In the genomic region with DNA sequence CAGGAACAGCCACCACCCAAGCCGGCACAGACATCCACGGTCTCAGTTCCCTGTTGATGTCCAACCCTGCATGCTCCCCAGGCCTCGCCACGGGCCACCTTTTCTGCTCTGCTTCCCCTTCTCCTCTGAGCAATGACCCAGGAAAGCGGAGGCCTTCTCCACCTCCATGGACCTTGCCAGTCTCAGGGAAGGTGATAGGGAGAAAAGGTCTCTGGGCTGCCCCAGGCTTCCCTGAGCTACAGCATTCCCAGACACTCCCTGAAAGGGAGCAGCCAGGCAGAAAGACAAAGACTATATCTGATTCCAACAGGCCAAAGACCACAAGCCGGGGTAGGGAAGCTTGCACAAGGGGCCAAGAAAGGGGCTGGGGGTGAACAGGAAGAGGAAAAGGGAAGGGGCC, we compare ENCODE assay signal across 15 mouse cellular contexts. TPM values are rescaled to one million over a fixed set of nuclear protein-coding genes. Genes with fewer than 3 reads are reported as not detected.
DNase-seq lines count a peak whose midpoint lies in the region; ATAC-seq and TF ChIP-seq lines count a peak whose summit lies in the region.
"Had no signal": no experiment of that assay in that cellular context is flagged by ENCODE, and none has a peak within 500 bp of the region (broad histone marks: within the 10 kb centered on the region; RNA-seq: fewer than 3 reads in every experiment).

No protein-coding gene starts in this region.

- H3K36me3 ChIP-seq in forebrain, embryonic 11.5 days (ENCODE audit: control insufficient read depth, insufficient read depth, low read length), result no peaks in the 10 kb centered on the region
- no peaks in the 10 kb centered on the region for H3K36me3 ChIP-seq in forebrain, postnatal 0 days (ENCODE audit: insufficient read depth)
- no peaks in the 10 kb centered on the region for H3K36me3 ChIP-seq in hindbrain, embryonic 11.5 days (ENCODE audit: control insufficient read depth, insufficient read depth, low read length)
- no peaks in the 10 kb centered on the region for H3K36me3 ChIP-seq in hindbrain, embryonic 14.5 days (replicated peaks; ENCODE audit: control insufficient read depth, insufficient read depth)
- H3K36me3 ChIP-seq in midbrain, embryonic 14.5 days (ENCODE audit: control insufficient read depth, insufficient read depth, low read length), result 0 out of 2 replicates have a peak, but pooled peaks cover 4% of the 10 kb centered on the region
- H3K36me3 ChIP-seq in midbrain, embryonic 13.5 days, result peaks cover 29% of the 10 kb centered on the region
- no peaks in the 10 kb centered on the region; the same call in 1 of the 2 replicates for H3K36me3 ChIP-seq in intestine, embryonic 16.5 days (ENCODE audit: control insufficient read depth, insufficient read depth, low read length)
- H3K36me3 ChIP-seq: liver, embryonic 15.5 days had no signal

- H3K27me3 ChIP-seq in forebrain, embryonic 11.5 days (ENCODE audit: control insufficient read depth, insufficient read depth, low read length), result no peaks in the 10 kb centered on the region
- no peaks in the 10 kb centered on the region for H3K27me3 ChIP-seq in forebrain, postnatal 0 days (ENCODE audit: insufficient read depth, low read length)
- no peaks in the 10 kb centered on the region for H3K27me3 ChIP-seq in hindbrain, embryonic 11.5 days (ENCODE audit: control insufficient read depth, insufficient read depth, low read length)
- H3K27me3 ChIP-seq in hindbrain, embryonic 14.5 days (ENCODE audit: control insufficient read depth, insufficient read depth, low read length), result no peaks in the 10 kb centered on the region
- H3K27me3 ChIP-seq in midbrain, embryonic 14.5 days (ENCODE audit: control insufficient read depth, insufficient read depth, low read length), result no peaks in the 10 kb centered on the region
- H3K27me3 ChIP-seq in midbrain, embryonic 13.5 days, result no peaks in the 10 kb centered on the region
- no peaks in the 10 kb centered on the region for H3K27me3 ChIP-seq in intestine, embryonic 16.5 days (replicated peaks; ENCODE audit: control insufficient read depth, insufficient read depth, low read length)
- H3K27me3 ChIP-seq: liver, embryonic 15.5 days; midbrain, embryonic 12.5 days had no signal

- H3K9me3 ChIP-seq in forebrain, embryonic 11.5 days (ENCODE audit: control insufficient read depth, low read length), result no peaks in the 10 kb centered on the region
- no peaks in the 10 kb centered on the region for H3K9me3 ChIP-seq in forebrain, postnatal 0 days (ENCODE audit: low read length)
- no peaks in the 10 kb centered on the region for H3K9me3 ChIP-seq in hindbrain, embryonic 11.5 days (ENCODE audit: control insufficient read depth, low read length)
- H3K9me3 ChIP-seq in hindbrain, embryonic 14.5 days (ENCODE audit: control insufficient read depth, low read length), result no peaks in the 10 kb centered on the region
- H3K9me3 ChIP-seq in midbrain, embryonic 14.5 days (ENCODE audit: control insufficient read depth, low read length), result no peaks in the 10 kb centered on the region
- H3K9me3 ChIP-seq in midbrain, embryonic 13.5 days, result no peaks in the 10 kb centered on the region
- H3K9me3 ChIP-seq in intestine, embryonic 16.5 days (ENCODE audit: control insufficient read depth, low read length), result no peaks in the 10 kb centered on the region
- H3K9me3 ChIP-seq: liver, embryonic 15.5 days; midbrain, embryonic 12.5 days had no signal

- peaks cover 17% of the 10 kb centered on the region for H3K4me1 ChIP-seq in forebrain, embryonic 11.5 days (replicated peaks; ENCODE audit: control insufficient read depth, insufficient read depth, low read length)
- no peaks in the 10 kb centered on the region for H3K4me1 ChIP-seq in forebrain, postnatal 0 days (ENCODE audit: insufficient read depth)
- H3K4me1 ChIP-seq in hindbrain, embryonic 11.5 days (replicated peaks; ENCODE audit: control insufficient read depth, insufficient read depth, low read length), result no peaks in the 10 kb centered on the region
- H3K4me1 ChIP-seq in hindbrain, embryonic 14.5 days (replicated peaks; ENCODE audit: control insufficient read depth, insufficient read depth, low read length), result peaks cover 9% of the 10 kb centered on the region
- H3K4me1 ChIP-seq in midbrain, embryonic 14.5 days (ENCODE audit: control insufficient read depth, insufficient read depth, low read length), result no peaks in the 10 kb centered on the region
- peaks cover 21% of the 10 kb centered on the region for H3K4me1 ChIP-seq in midbrain, embryonic 13.5 days (replicated peaks)
- H3K4me1 ChIP-seq in intestine, embryonic 16.5 days (ENCODE audit: control insufficient read depth, insufficient read depth, low read length), result peaks cover 12% of the 10 kb centered on the region
- H3K4me1 ChIP-seq: liver, embryonic 15.5 days had no signal

- peak overlapping the region; percentile 26; the same call in 1 of the 2 replicates for H3K27ac ChIP-seq in forebrain, embryonic 11.5 days (ENCODE audit: low read depth, low read length)
- no peak overlapping the region for H3K27ac ChIP-seq in forebrain, postnatal 0 days (ENCODE audit: low read depth, low read length)
- peak overlapping the region; percentile 55; the same call in 1 of the 2 replicates for H3K27ac ChIP-seq in hindbrain, embryonic 11.5 days (ENCODE audit: low read depth, low read length)
- H3K27ac ChIP-seq in hindbrain, embryonic 14.5 days, result no peak overlapping the region
- H3K27ac ChIP-seq in midbrain, embryonic 14.5 days (replicated peaks; ENCODE audit: low read depth, low read length), result 0 out of 2 replicates have a peak overlapping the region, but pooled peaks have one; percentile 26
- no peak overlapping the region for H3K27ac ChIP-seq in midbrain, embryonic 13.5 days
- no peak overlapping the region for H3K27ac ChIP-seq in intestine, embryonic 16.5 days (ENCODE audit: low read length)
- H3K27ac ChIP-seq: liver, embryonic 15.5 days; midbrain, embryonic 12.5 days; stomach, postnatal 0 days had no signal

- no peak for TF ChIP-seq CTCF in forebrain, postnatal 0 days (IDR thresholded peaks at IDR 0.05; ENCODE audit: low read depth)

- ATAC-seq in forebrain, embryonic 11.5 days (replicated peaks; ENCODE audit: low FRiP score), result no peak; the same call in 1 of the 2 replicates
- ATAC-seq in forebrain, postnatal 0 days, result no peak
- no peak for ATAC-seq in hindbrain, embryonic 11.5 days (ENCODE audit: low FRiP score)
- ATAC-seq in hindbrain, embryonic 14.5 days (ENCODE audit: low FRiP score), result no peak
- no peak for ATAC-seq in midbrain, embryonic 14.5 days (ENCODE audit: low FRiP score, low TSS enrichment)
- no peak for ATAC-seq in midbrain, embryonic 13.5 days
- ATAC-seq in intestine, embryonic 16.5 days, result peak; percentile 55
- ATAC-seq in megakaryocyte, adult 5-6 weeks (ENCODE audit: poor library complexity, severe bottlenecking), result no peak

- DNase-seq in forebrain, embryonic 11.5 days (ENCODE audit: low spot score), result no peak
- no peak for DNase-seq in forebrain, postnatal 0 days
- DNase-seq in hindbrain, embryonic 11.5 days (ENCODE audit: low spot score), result peak; percentile 23
- no peak for DNase-seq in hindbrain, embryonic 14.5 days (ENCODE audit: low spot score)
- no peak for DNase-seq in midbrain, embryonic 14.5 days
- DNase-seq: adrenal gland, adult 8-10 months; cerebellum, adult 8-10 months; lung, postnatal 14 days; thymus, postnatal 36 days had no signal

- H3K9ac ChIP-seq in forebrain, embryonic 11.5 days (ENCODE audit: low read length), result peak overlapping the region; percentile 21; the same call in 1 of the 2 replicates
- no peak overlapping the region for H3K9ac ChIP-seq in forebrain, postnatal 0 days
- no peak overlapping the region for H3K9ac ChIP-seq in hindbrain, embryonic 11.5 days (ENCODE audit: low read depth, low read length)
- H3K9ac ChIP-seq in hindbrain, embryonic 14.5 days, result no peak overlapping the region
- H3K9ac ChIP-seq in midbrain, embryonic 14.5 days (replicated peaks; ENCODE audit: low read length), result no peak overlapping the region
- H3K9ac ChIP-seq in midbrain, embryonic 13.5 days (replicated peaks), result no peak overlapping the region
- H3K9ac ChIP-seq in intestine, embryonic 16.5 days (ENCODE audit: low read depth, low read length), result no peak overlapping the region
- H3K9ac ChIP-seq: liver, embryonic 15.5 days; midbrain, embryonic 12.5 days had no signal

- H3K4me2 ChIP-seq in forebrain, embryonic 11.5 days (ENCODE audit: low read depth, low read length, severe bottlenecking), result no peak overlapping the region
- no peak overlapping the region for H3K4me2 ChIP-seq in forebrain, postnatal 0 days (ENCODE audit: low read depth)
- H3K4me2 ChIP-seq in hindbrain, embryonic 11.5 days (replicated peaks; ENCODE audit: low read depth, low read length), result no peak overlapping the region
- no peak overlapping the region for H3K4me2 ChIP-seq in hindbrain, embryonic 14.5 days (replicated peaks)
- no peak overlapping the region for H3K4me2 ChIP-seq in midbrain, embryonic 14.5 days (ENCODE audit: low read length)
- no peak overlapping the region for H3K4me2 ChIP-seq in midbrain, embryonic 13.5 days (replicated peaks)
- H3K4me2 ChIP-seq in intestine, embryonic 16.5 days (ENCODE audit: low read depth, low read length), result no peak overlapping the region
- H3K4me2 ChIP-seq: liver, embryonic 15.5 days; midbrain, embryonic 12.5 days had no signal

- no peak overlapping the region for H3K4me3 ChIP-seq in forebrain, embryonic 11.5 days (ENCODE audit: low read depth, low read length)
- H3K4me3 ChIP-seq in forebrain, postnatal 0 days (ENCODE audit: low read depth, low read length), result no peak overlapping the region
- H3K4me3 ChIP-seq in hindbrain, embryonic 11.5 days (ENCODE audit: low read depth, low read length), result no peak overlapping the region
- H3K4me3 ChIP-seq in hindbrain, embryonic 14.5 days (replicated peaks; ENCODE audit: low read length), result no peak overlapping the region
- H3K4me3 ChIP-seq in midbrain, embryonic 14.5 days (replicated peaks; ENCODE audit: low read depth, low read length), result no peak overlapping the region
- no peak overlapping the region for H3K4me3 ChIP-seq in midbrain, embryonic 13.5 days (replicated peaks)
- H3K4me3 ChIP-seq in intestine, embryonic 16.5 days (ENCODE audit: low read length), result no peak overlapping the region
- H3K4me3 ChIP-seq: liver, embryonic 15.5 days; midbrain, embryonic 12.5 days had no signal

- 24% methylated on average over 6 of the region's 6 CpGs for WGBS in forebrain, embryonic 11.5 days
- WGBS in forebrain, postnatal 0 days, result 32% methylated on average over 6 of the region's 6 CpGs
- WGBS in hindbrain, embryonic 11.5 days, result 46% methylated on average over 6 of the region's 6 CpGs
- 31% methylated on average over 6 of the region's 6 CpGs for WGBS in hindbrain, embryonic 14.5 days
- WGBS in midbrain, embryonic 14.5 days, result 31% methylated on average over 6 of the region's 6 CpGs
- 29% methylated on average over 6 of the region's 6 CpGs for WGBS in midbrain, embryonic 13.5 days
- 77% methylated on average over 6 of the region's 6 CpGs for WGBS in intestine, embryonic 16.5 days

RNA-seq across cellular contexts. Expression of gene Kirrel, which starts 43.6 kb away (rescaled TPM):
- 10.2 and 10.6 TPM in 2 replicates for polyA plus RNA-seq in forebrain, embryonic 11.5 days (2014; fragmentation: Nextera tagmentation; extraction: Ambion mirVana)
- 4.7 and 6.9 TPM in 2 replicates for total RNA-seq in forebrain, postnatal 0 days (2014; rRNA removed)
- polyA plus RNA-seq in forebrain, postnatal 0 days (2015; fragmentation: Nextera tagmentation; extraction: Ambion mirVana), result 1.1 and 2.2 TPM in 2 replicates
- polyA plus RNA-seq in hindbrain, embryonic 11.5 days (2014; fragmentation: Nextera tagmentation; extraction: Ambion mirVana), result 7.3 and 11.5 TPM in 2 replicates
- polyA plus RNA-seq in hindbrain, embryonic 14.5 days (2014; fragmentation: Nextera tagmentation; extraction: Ambion mirVana), result 3.8 and 4.1 TPM in 2 replicates
- 5.4 and 5.8 TPM in 2 replicates for polyA plus RNA-seq in midbrain, embryonic 14.5 days (2014; fragmentation: Nextera tagmentation; extraction: Ambion mirVana)
- 8.4 and 10.1 TPM in 2 replicates for polyA plus RNA-seq in midbrain, embryonic 13.5 days (2015; fragmentation: Nextera tagmentation; extraction: Ambion mirVana)
- polyA plus RNA-seq in intestine, embryonic 16.5 days (2015; fragmentation: Nextera tagmentation; extraction: Ambion mirVana), result 7.3 and 8.3 TPM in 2 replicates
- 0.11 and 0.14 TPM in 2 replicates for total RNA-seq in megakaryocyte, adult 5-6 weeks (2015)
- 0.16 TPM in 1 of 2 replicates, not detected in the other for total RNA-seq in megakaryocyte, adult 5-6 weeks (2017)

Comparison
In these comparisons a context has a peak if more than half of its experiments do, and no peak if none do; other contexts are left out.
1. H3K27ac ChIP-seq: peak in forebrain, embryonic 11.5 days (single experiment), hindbrain, embryonic 11.5 days (single experiment) and midbrain, embryonic 14.5 days (single experiment); none in forebrain, postnatal 0 days (single experiment), hindbrain, embryonic 14.5 days (single experiment), midbrain, embryonic 13.5 days (single experiment) and intestine, embryonic 16.5 days (single experiment).